Mouse (Mus musculus): ENCODE measurements around the gene Ykt6.

DNA sequence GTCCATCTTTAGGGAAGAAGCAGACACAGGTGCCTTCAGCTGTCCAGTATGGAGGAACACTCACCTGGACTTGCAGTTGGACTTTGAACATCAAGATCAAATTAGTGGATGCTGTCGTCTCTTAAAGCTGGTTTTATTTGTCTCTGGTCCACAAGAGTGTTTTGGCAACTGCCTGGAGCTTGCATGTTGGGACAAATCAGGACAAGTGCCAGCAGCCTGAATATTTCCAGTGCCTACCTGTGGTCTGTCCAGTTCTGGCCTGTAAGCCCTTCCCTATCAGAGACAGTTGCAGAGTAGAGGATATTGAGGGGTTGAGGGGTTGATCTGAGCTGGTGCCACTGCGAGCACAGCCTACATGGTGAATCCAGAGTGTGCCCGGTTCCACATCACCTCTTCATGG, 11.3 kb downstream of the Ykt6 start:
- TF ChIP-seq CTCF (IDR thresholded peaks at IDR 0.05): no peak
- TF ChIP-seq EP300 (IDR thresholded peaks at IDR 0.05): no peak
